Mouse (Mus musculus) effector memory CD4-positive, alpha-beta T cell, adult 7 months (primary cell): ENCODE data around the gene Kifc1. TPM values are rescaled to one million over a fixed set of nuclear protein-coding genes. Genes with fewer than 3 reads are reported as not detected.

ENCODE experiments used
- polyA plus RNA-seq: library from polyadenylated mRNA; unstranded; fragments of 100-300 nt; shearing (Covaris generic); gene quantifications from one replicate; pipeline ENCODE4 v1.2.1, GENCODE M21; 2017

Kifc1 gene
- not detected for polyA plus RNA-seq

GRCm38 (mm10) chr17:33890533-33891059 is at the start of gene Kifc1:
TSS of gene Kifc1 (minus strand) at chr17:33890661.

GRCm38 (mm10) chr17:33929371-33930279 is 39.2 kb upstream of the Kifc1 start, which contains the start of gene Rgl2:
TSS of gene Rgl2 (plus strand) at chr17:33929543.

GRCm38 (mm10) chr17:33915671-33916250 is 25.3 kb upstream of the Kifc1 start, which contains the start of the genes Tapbp and Zbtb22:
TSS of gene Tapbp (plus strand) at chr17:33915899.
TSS of gene Zbtb22 (plus strand) at chr17:33915904.

GRCm38 (mm10) chr17:33909077-33909868 is 18.8 kb upstream of the Kifc1 start, which contains the start of gene Daxx:
TSS of gene Daxx (plus strand) at chr17:33909414.

GRCm38 (mm10) chr17:33904835-33905234 is 14.4 kb upstream of the Kifc1 start, which contains the start of gene Platr17:
TSS of gene Platr17 (plus strand) at chr17:33905135.

GRCm38 (mm10) chr17:33873537-33873936 is 16.9 kb downstream of the Kifc1 start, which contains the start of gene Gm7029:
TSS of gene Gm7029 (plus strand) at chr17:33873837.

GRCm38 (mm10) chr17:33842966-33843795 is 47.3 kb downstream of the Kifc1 start, which contains the start of gene Cd320:
TSS of gene Cd320 (plus strand) at chr17:33843091.

Other genes with a start within 250 kb of the Kifc1 start
- 324 TPM for gene Hnrnpm, start 203.8 kb downstream of the Kifc1 start, polyA plus RNA-seq
- gene March2, start 172.0 kb downstream of the Kifc1 start, polyA plus RNA-seq, result 96.9 TPM
- gene Rab11b, start 130.1 kb downstream of the Kifc1 start, polyA plus RNA-seq, result 316 TPM
- 1.1 TPM for gene Angptl4, start 108.8 kb downstream of the Kifc1 start, polyA plus RNA-seq
- 4.4 TPM for gene Kank3, start 80.1 kb downstream of the Kifc1 start, polyA plus RNA-seq
- gene Rps28, start 66.1 kb downstream of the Kifc1 start, polyA plus RNA-seq, result 951 TPM
- gene Ndufa7, start 66.1 kb downstream of the Kifc1 start, polyA plus RNA-seq, result 204 TPM
- 15.4 TPM for gene Cd320, start 47.6 kb downstream of the Kifc1 start, polyA plus RNA-seq
- not detected for gene Gm7029, start 16.8 kb downstream of the Kifc1 start, polyA plus RNA-seq
- gene Platr17, start 14.5 kb upstream of the Kifc1 start, polyA plus RNA-seq, result 1.1 TPM
- 50.2 TPM for gene Daxx, start 18.8 kb upstream of the Kifc1 start, polyA plus RNA-seq
- 361 TPM for gene Tapbp, start 25.2 kb upstream of the Kifc1 start, polyA plus RNA-seq
- gene Zbtb22, start 25.2 kb upstream of the Kifc1 start, polyA plus RNA-seq, result 17.3 TPM
- 79.3 TPM for gene Rgl2, start 38.9 kb upstream of the Kifc1 start, polyA plus RNA-seq
- gene Pfdn6, start 49.7 kb upstream of the Kifc1 start, polyA plus RNA-seq, result 83.9 TPM
- 39.0 TPM for gene Wdr46, start 50.0 kb upstream of the Kifc1 start, polyA plus RNA-seq
- 8.6 TPM for gene B3galt4, start 60.8 kb upstream of the Kifc1 start, polyA plus RNA-seq
- 38.1 TPM for gene Vps52, start 65.2 kb upstream of the Kifc1 start, polyA plus RNA-seq
- 2,394 TPM for gene Rps18, start 65.3 kb upstream of the Kifc1 start, polyA plus RNA-seq
- 13,530 TPM for gene H2-K1, start 109.7 kb upstream of the Kifc1 start, polyA plus RNA-seq
- 26.1 TPM for gene Ring1, start 134.0 kb upstream of the Kifc1 start, polyA plus RNA-seq
- 225 TPM for gene H2-Ke6, start 137.4 kb upstream of the Kifc1 start, polyA plus RNA-seq
- 137 TPM for gene Slc39a7, start 141.0 kb upstream of the Kifc1 start, polyA plus RNA-seq
- 78.8 TPM for gene Rxrb, start 141.2 kb upstream of the Kifc1 start, polyA plus RNA-seq
- gene Col11a2, start 148.8 kb upstream of the Kifc1 start, polyA plus RNA-seq, result 0.27 TPM
- 1.2 TPM for gene H2-Oa, start 201.7 kb upstream of the Kifc1 start, polyA plus RNA-seq
- gene H2-DMa, start 228.9 kb upstream of the Kifc1 start, polyA plus RNA-seq, result 12.1 TPM
- gene Brd2, start 232.0 kb upstream of the Kifc1 start, polyA plus RNA-seq, result 260 TPM